Mouse (Mus musculus) CH12.LX (cell line): ENCODE measurements around the gene Cntnap1. TPM values are rescaled to one million over a fixed set of nuclear protein-coding genes. Genes with fewer than 3 reads are reported as not detected.
A peak's percentile ranks its signal among the peaks of the same experiment; 100 is the strongest.

Source experiments
- DNase-seq: peaks from one replicate; pipeline ENCODE4 v3.0.0-alpha.2; 2013; ENCODE audit errors: extremely low read depth
- H3K27ac ChIP-seq: 2 replicates; pipeline ENCODE4 v1.5.1; 2012; ENCODE audit warnings: low read depth, mild to moderate bottlenecking, control low read depth, moderate library complexity; ENCODE audit not compliant: insufficient read depth
- H3K27me3 ChIP-seq: replicated peaks from 2 replicates; pipeline ENCODE3; 2012; ENCODE audit warnings: inconsistent platforms
- H3K36me3 ChIP-seq, 2 experiments: replicated peaks in 1 of 2; 2 replicates each; pipeline versions ENCODE3 to v1.6.1; 2012; ENCODE audit warnings: inconsistent platforms in 1 of 2, low read length in 1 of 2, mild to moderate bottlenecking in 1 of 2, mixed read lengths in 1 of 2, moderate library complexity in 1 of 2; ENCODE audit not compliant: control insufficient read depth in 1 of 2, insufficient read depth in 1 of 2
- H3K4me1 ChIP-seq, 2 experiments: 2 replicates each; pipeline ENCODE4 v1.6.1; 2012; ENCODE audit warnings: inconsistent platforms in 1 of 2, moderate library complexity in 1 of 2; ENCODE audit not compliant: insufficient read depth in 2 of 2, control insufficient read depth in 1 of 2
- H3K4me2 ChIP-seq: 2 replicates; pipeline ENCODE4 v1.6.1; 2012; ENCODE audit warnings: low read depth, mild to moderate bottlenecking, control low read depth; ENCODE audit not compliant: poor library complexity, insufficient read depth, severe bottlenecking
- H3K4me3 ChIP-seq, 3 experiments: fragments of 150-350 bp in 1 of 3; sonication (generic) in 1 of 3; replicated peaks in 1 of 3; 2 replicates each; pipeline versions ENCODE3 to v1.5.1; 2011 to 2012; ENCODE audit warnings: low read depth in 2 of 3, low read length in 2 of 3, mild to moderate bottlenecking in 2 of 3, moderate library complexity in 2 of 3, control low read depth in 1 of 3, improper control_type of control experiment in 1 of 3, inconsistent platforms in 1 of 3, mixed read lengths in 1 of 3; ENCODE audit not compliant: poor library complexity in 1 of 3
- H3K79me2 ChIP-seq: replicated peaks from 2 replicates; pipeline ENCODE4 v1.6.1; 2012; ENCODE audit warnings: mild to moderate bottlenecking, moderate library complexity; ENCODE audit not compliant: control insufficient read depth, poor library complexity, insufficient read depth, severe bottlenecking; ENCODE audit errors: extremely low read depth
- H3K9ac ChIP-seq: 2 replicates; pipeline ENCODE4 v1.6.1; 2012; ENCODE audit warnings: low read depth, mild to moderate bottlenecking, control low read depth, moderate library complexity; ENCODE audit not compliant: insufficient read depth
- H3K9me3 ChIP-seq: replicated peaks from 2 replicates; pipeline ENCODE3; 2012; ENCODE audit warnings: low read length, inconsistent platforms, mixed read lengths
- BHLHE40 ChIP-seq: IDR thresholded peaks from 2 replicates; pipeline ENCODE4 v1.6.1; 2011; ENCODE audit warnings: mild to moderate bottlenecking, low read depth, low read length, improper control_type of control experiment
- CHD1 ChIP-seq: IDR thresholded peaks from 2 replicates; pipeline ENCODE4 v1.6.1; 2012; ENCODE audit warnings: low read depth, low read length, improper control_type of control experiment, inconsistent platforms
- CHD2 ChIP-seq: IDR thresholded peaks from 2 replicates; pipeline ENCODE4 v1.6.1; 2011; ENCODE audit warnings: low read length, improper control_type of control experiment
- E2F4 ChIP-seq: IDR thresholded peaks from 2 replicates; pipeline ENCODE4 v1.6.1; 2011; ENCODE audit warnings: low read depth, low read length, improper control_type of control experiment; ENCODE audit not compliant: insufficient replicate concordance
- ELF1 ChIP-seq: IDR thresholded peaks from 2 replicates; pipeline ENCODE4 v1.6.1; 2014; ENCODE audit warnings: low read depth, mild to moderate bottlenecking, inconsistent platforms, low read length, improper control_type of control experiment
- EP300 ChIP-seq: IDR thresholded peaks from 2 replicates; pipeline ENCODE4 v1.6.1; 2011; ENCODE audit warnings: low read length, improper control_type of control experiment
- ETS1 ChIP-seq: conservative IDR thresholded peaks from 2 replicates; pipeline ENCODE4 v1.6.1; 2012; ENCODE audit warnings: low read depth, mild to moderate bottlenecking, inconsistent platforms, low read length, improper control_type of control experiment, moderate library complexity
- HCFC1 ChIP-seq: IDR thresholded peaks from 2 replicates; pipeline ENCODE4 v1.6.1; 2012; ENCODE audit warnings: low read depth, mild to moderate bottlenecking, inconsistent platforms, low read length, improper control_type of control experiment
- IRF4 ChIP-seq: IDR thresholded peaks from 2 replicates; pipeline ENCODE4 v1.6.1; 2014; ENCODE audit warnings: low read depth, mild to moderate bottlenecking, inconsistent platforms, low read length, improper control_type of control experiment
- JUND ChIP-seq: conservative IDR thresholded peaks from 2 replicates; pipeline ENCODE4 v1.6.1; 2011; ENCODE audit warnings: low read depth, low read length, improper control_type of control experiment
- KAT2A ChIP-seq: IDR thresholded peaks from 2 replicates; pipeline ENCODE4 v1.6.1; 2012; ENCODE audit warnings: low read length, improper control_type of control experiment, inconsistent platforms; ENCODE audit not compliant: insufficient replicate concordance
- MAFK ChIP-seq: IDR thresholded peaks from 2 replicates; pipeline ENCODE4 v1.6.1; 2011; ENCODE audit warnings: low read length, improper control_type of control experiment; ENCODE audit not compliant: insufficient replicate concordance
- MYC ChIP-seq: IDR thresholded peaks from 2 replicates; pipeline ENCODE4 v1.6.1; 2011; ENCODE audit warnings: low read depth, mild to moderate bottlenecking, improper control_type of control experiment, low read length
- NELFE ChIP-seq: IDR thresholded peaks from 2 replicates; pipeline ENCODE4 v1.6.1; 2011; ENCODE audit warnings: low read depth, low read length, improper control_type of control experiment
- POLR2A ChIP-seq: IDR thresholded peaks from 2 replicates; pipeline ENCODE4 v1.6.1; 2011; ENCODE audit warnings: low read depth, mild to moderate bottlenecking, improper control_type of control experiment, low read length
- RAD21 ChIP-seq: IDR thresholded peaks from 2 replicates; pipeline ENCODE4 v1.6.1; 2011; ENCODE audit warnings: low read depth, mild to moderate bottlenecking, low read length, improper control_type of control experiment, moderate library complexity
- TCF12 ChIP-seq: IDR thresholded peaks from 2 replicates; pipeline ENCODE4 v1.6.1; 2014; ENCODE audit warnings: low read depth, mild to moderate bottlenecking, inconsistent platforms, low read length, improper control_type of control experiment
- UBTF ChIP-seq: IDR thresholded peaks from 2 replicates; pipeline ENCODE4 v1.6.1; 2012; ENCODE audit warnings: low read depth, mild to moderate bottlenecking, inconsistent platforms, low read length, improper control_type of control experiment, moderate library complexity
- USF1 ChIP-seq: IDR thresholded peaks from 2 replicates; pipeline ENCODE4 v1.6.1; 2014; ENCODE audit warnings: low read depth, mild to moderate bottlenecking, inconsistent platforms, low read length, improper control_type of control experiment
- ZKSCAN1 ChIP-seq: IDR thresholded peaks from 2 replicates; pipeline ENCODE4 v1.6.1; 2012; ENCODE audit warnings: low read depth, inconsistent platforms, low read length, improper control_type of control experiment, borderline replicate concordance
- ZNF384 ChIP-seq: IDR thresholded peaks from 2 replicates; pipeline ENCODE4 v1.6.1; 2012; ENCODE audit warnings: low read depth, low read length, improper control_type of control experiment, inconsistent platforms
- dilution Hi-C: fragments of 300-500 bp; cut with MboI; formaldehyde crosslinking; loops from 2 replicates; pipeline ENCODE4 v1.14.3; 2020; ENCODE audit warnings: low sequenced_read_pairs; ENCODE audit not compliant: extremely low pct_unique_long_range_greater_than_20kb, extremely low pct_ligation_motif_present
- in situ Hi-C: fragments of 300-500 bp; cut with MboI; formaldehyde crosslinking; loops from 3 replicates; pipeline ENCODE4 v1.14.3; 2019; ENCODE audit warnings: low sequenced_read_pairs, low pct_ligation_motif_present, low pct_unique_long_range_greater_than_20kb, mixed read lengths
- polyA plus RNA-seq: library from polyadenylated mRNA; unstranded; fragments of >175 nt; gene quantifications from 2 replicates; pipeline ENCODE4 v1.2.1, GENCODE M21; 2012; ENCODE audit warnings: low read depth; ENCODE audit not compliant: insufficient read length
- total RNA-seq, 2 experiments: library from RNA; depleted of rRNA; stranded (reverse); fragments of 300-350 nt in 1 of 2; fragments of >200 nt in 1 of 2; gene quantifications; 2 replicates each; pipeline ENCODE4 v1.2.3; 2012 to 2014

Gene Cntnap1
- total and polyA plus RNA-seq, 3 experiments: 4.4 to 19.5 (median 15.6) TPM

- H3K9ac ChIP-seq: no peak overlapping the region
These were observed 51.1 kb downstream of the Cntnap1 start for GRCm38 (mm10) chr11:101221306-101221986.

GRCm38 (mm10) chr11:101224337-101224736 is 54.0 kb downstream of the Cntnap1 start:
- Histone ChIP-seq H3K4me2 (no peak overlapping the region), H3K9ac (no peak overlapping the region), H3K36me3 (peaks cover 0 to 6% of the 10 kb centered on the region in 2 experiments)
- TF ChIP-seq KAT2A (no peak), ZKSCAN1 (no peak), NELFE (no peak), JUND (no peak), POLR2A (no peak), ETS1 (no peak), RAD21 (no peak), TCF12 (no peak), HCFC1 (no peak), ZNF384 (no peak)
- TF ChIP-seq, all 38 proteins: peak for 0
- Histone ChIP-seq H3K4me3 (no peak overlapping the region), H3K9me3 (no peaks in the 10 kb centered on the region), H3K79me2 (peaks cover 15% of the 10 kb centered on the region), H3K27ac (no peak overlapping the region), H3K4me1 (peaks cover 6 to 36% of the 10 kb centered on the region in 2 experiments), H3K27me3 (peaks cover 18% of the 10 kb centered on the region)
- dilution Hi-C loops: no loop called here
- no peak for DNase-seq
- in situ Hi-C loops: no loop called here

More at GRCm38 (mm10) chr11:101221306-101221986, 51.1 kb downstream of the Cntnap1 start:
- Histone ChIP-seq H3K4me1 (peaks cover 6 to 35% of the 10 kb centered on the region in 2 experiments), H3K79me2 (peaks cover 15% of the 10 kb centered on the region), H3K4me3 (no peak overlapping the region), H3K4me2 (no peak overlapping the region), H3K36me3 (peaks cover 7 to 31% of the 10 kb centered on the region in 2 experiments), H3K27me3 (no peaks in the 10 kb centered on the region), H3K9me3 (no peaks in the 10 kb centered on the region), H3K27ac (no peak overlapping the region)
- dilution Hi-C loops (no loop called here), in situ Hi-C loops (no loop called here)
- no peak for DNase-seq
- peak; percentile 47; the same call in 1 of the 2 replicates for TF ChIP-seq EP300
- TF ChIP-seq CHD1: no peak
- TF ChIP-seq HCFC1: no peak
- no peak for TF ChIP-seq UBTF
- no peak for TF ChIP-seq ELF1
- TF ChIP-seq E2F4: no peak
- no peak for TF ChIP-seq CHD2
- no peak for TF ChIP-seq USF1
- TF ChIP-seq ZNF384: no peak; the same call in 1 of the 2 replicates
- TF ChIP-seq MAFK: no peak
- TF ChIP-seq BHLHE40: no peak
- TF ChIP-seq MYC: no peak
- no peak for TF ChIP-seq JUND
- 0 out of 2 replicates have a peak, but pooled peaks have one; percentile 21 for TF ChIP-seq IRF4
